Mouse (Mus musculus) CD4-positive helper T cell, adult 2 months (primary cell): Measurements from ENCODE around the gene Ttc9c.
"Not testable (repeated sequence)": the region's sequence is repeated elsewhere in the genome, so short reads cannot be mapped to it uniquely, and the experiment has no call there.

Source experiments
- DNase-seq: peaks from one replicate; pipeline ENCODE4 v3.0.0-alpha.2; 2012; ENCODE audit warnings: low read depth, missing footprints, low spot score

The Ttc9c gene

GRCm38 (mm10) chr19:8818801-8819595, at the start of gene Ttc9c:
Ttc9c (minus strand) TSS chr19:8819333.
- DNase-seq, result peak; percentile 97

GRCm38 (mm10) chr19:8864265-8864664, 45.1 kb upstream of the Ttc9c start:
- DNase-seq, result no peak

- peak; percentile 59 for DNase-seq
Measured at GRCm38 (mm10) chr19:8859018-8859417, 39.9 kb upstream of the Ttc9c start.

- peak; percentile 37 for DNase-seq
Measured at GRCm38 (mm10) chr19:8857689-8858088, 38.6 kb upstream of the Ttc9c start.

- DNase-seq, result no peak
Measured at GRCm38 (mm10) chr19:8853117-8853516, 34.0 kb upstream of the Ttc9c start.

GRCm38 (mm10) chr19:8852236-8852928, 33.2 kb upstream of the Ttc9c start:
- DNase-seq, result no peak

- no peak for DNase-seq
Measured at GRCm38 (mm10) chr19:8851639-8852038, 32.5 kb upstream of the Ttc9c start.

- DNase-seq, result no peak
Measured at GRCm38 (mm10) chr19:8850402-8850901, 31.3 kb upstream of the Ttc9c start, which contains the start of gene Lrrn4cl. Lrrn4cl (plus strand) TSS chr19:8850768.

- DNase-seq, result no peak
Measured at GRCm38 (mm10) chr19:8848356-8848755, 29.2 kb upstream of the Ttc9c start.

- peak; percentile 80 for DNase-seq
Measured at GRCm38 (mm10) chr19:8844371-8845129, 25.4 kb upstream of the Ttc9c start.

GRCm38 (mm10) chr19:8842961-8843360, 23.8 kb upstream of the Ttc9c start:
- no peak for DNase-seq

GRCm38 (mm10) chr19:8841012-8841411, 21.9 kb upstream of the Ttc9c start:
- no peak for DNase-seq

- DNase-seq, result peak; percentile 66
Measured at GRCm38 (mm10) chr19:8839908-8840791, 21.0 kb upstream of the Ttc9c start.

GRCm38 (mm10) chr19:8839103-8839907, 20.2 kb upstream of the Ttc9c start, which contains the start of gene Gng3:
Gng3 (minus strand) TSS chr19:8839194.
- DNase-seq, result no peak

- DNase-seq, result peak; percentile 36
Measured at GRCm38 (mm10) chr19:8838041-8838730, 19.1 kb upstream of the Ttc9c start.

GRCm38 (mm10) chr19:8837251-8837791, 18.2 kb upstream of the Ttc9c start, which contains the start of gene Bscl2:
Bscl2 (plus strand) TSS chr19:8837467.
- DNase-seq, result peak; percentile 88

GRCm38 (mm10) chr19:8836327-8836726, 17.2 kb upstream of the Ttc9c start:
- DNase-seq, result not testable (repeated sequence)

- DNase-seq, result no peak
Measured at GRCm38 (mm10) chr19:8832971-8833370, 13.8 kb upstream of the Ttc9c start.

GRCm38 (mm10) chr19:8831262-8831661, 12.1 kb upstream of the Ttc9c start:
- DNase-seq, result no peak
